Mouse (Mus musculus): Measurements from ENCODE around the gene Pam.

Pam gene

DNA sequence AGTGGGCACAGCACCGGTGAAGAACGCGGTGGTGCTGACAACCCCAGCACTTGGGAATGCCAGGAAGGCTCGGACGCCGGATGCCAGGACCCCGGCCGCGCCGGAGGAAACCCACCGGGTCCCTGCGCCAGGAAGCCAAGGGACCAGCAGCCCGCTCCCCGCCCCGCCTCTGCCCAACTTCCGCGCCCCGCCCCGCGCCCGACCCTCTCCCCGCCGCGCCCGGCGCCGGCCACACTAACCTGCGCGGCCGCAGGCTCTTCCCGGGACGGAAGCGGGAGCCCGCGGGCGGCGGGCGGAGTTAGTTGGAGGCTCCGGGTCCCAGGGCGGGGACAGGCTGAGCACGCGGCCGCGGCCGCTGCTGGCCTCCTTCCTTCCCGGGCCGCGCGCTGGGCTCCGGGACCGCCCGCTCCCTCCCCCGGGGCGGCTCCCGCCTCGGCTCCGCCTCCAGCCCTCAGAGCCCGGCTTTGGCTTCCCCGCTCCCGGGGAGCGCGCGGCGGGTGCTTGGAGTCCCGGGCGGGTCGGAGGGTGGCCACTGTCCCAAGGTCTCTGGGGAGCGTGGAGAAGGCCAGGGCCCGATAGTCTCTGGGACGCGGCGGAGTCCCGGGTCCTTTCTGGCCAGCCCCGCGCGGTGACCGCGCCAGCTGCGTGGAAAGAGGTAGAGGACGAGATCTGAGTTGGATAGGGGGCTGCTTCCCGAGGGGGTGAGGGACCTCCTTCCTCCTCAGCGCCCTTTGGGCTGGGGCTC is at the start of gene Pam:
TSS of gene Pam (minus strand) at position 401 of the 745 bp plus-strand sequence.
- DNase-seq (ENCODE audit: low read depth): peak; percentile 62

DNA sequence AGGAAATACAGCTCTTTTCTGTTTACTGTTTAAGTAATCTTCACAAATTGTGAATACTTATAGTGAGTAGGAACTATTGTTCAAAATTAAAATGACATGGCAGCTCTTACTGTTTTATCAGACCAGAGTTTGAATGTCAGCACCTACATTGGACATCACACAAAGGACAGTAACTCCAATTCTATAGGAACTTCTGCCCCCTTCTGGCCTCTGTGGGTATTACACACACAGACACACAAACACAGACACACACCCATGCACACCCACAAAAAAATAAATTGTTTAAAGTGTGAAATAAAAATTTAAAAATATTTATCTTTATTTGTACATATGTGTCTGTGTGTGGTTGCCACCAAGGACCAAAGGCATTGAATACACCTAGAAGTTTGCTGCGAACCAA is 49.4 kb upstream of the Pam start:
- DNase-seq (ENCODE audit: low read depth): peak; percentile 10

DNA sequence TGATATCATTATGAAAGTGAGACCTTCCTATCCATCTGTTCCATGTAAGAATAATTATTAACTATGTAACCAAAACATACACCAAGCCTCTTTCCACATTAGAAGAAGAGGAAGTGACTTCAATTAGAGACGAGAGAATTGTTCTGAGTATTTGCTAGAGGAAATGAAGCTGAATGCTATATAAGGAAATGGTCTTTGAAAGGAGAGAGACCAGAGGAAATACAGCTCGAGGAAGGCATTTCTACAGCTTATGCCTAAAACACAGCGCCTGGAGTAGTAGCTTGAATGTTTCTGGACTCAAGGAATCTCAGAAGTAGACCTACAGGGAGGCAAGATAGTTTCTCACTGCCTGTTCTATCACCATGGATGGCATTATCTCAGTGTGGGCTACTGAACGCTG is 35.8 kb upstream of the Pam start:
- peak; percentile 53 for DNase-seq (ENCODE audit: low read depth)

DNA sequence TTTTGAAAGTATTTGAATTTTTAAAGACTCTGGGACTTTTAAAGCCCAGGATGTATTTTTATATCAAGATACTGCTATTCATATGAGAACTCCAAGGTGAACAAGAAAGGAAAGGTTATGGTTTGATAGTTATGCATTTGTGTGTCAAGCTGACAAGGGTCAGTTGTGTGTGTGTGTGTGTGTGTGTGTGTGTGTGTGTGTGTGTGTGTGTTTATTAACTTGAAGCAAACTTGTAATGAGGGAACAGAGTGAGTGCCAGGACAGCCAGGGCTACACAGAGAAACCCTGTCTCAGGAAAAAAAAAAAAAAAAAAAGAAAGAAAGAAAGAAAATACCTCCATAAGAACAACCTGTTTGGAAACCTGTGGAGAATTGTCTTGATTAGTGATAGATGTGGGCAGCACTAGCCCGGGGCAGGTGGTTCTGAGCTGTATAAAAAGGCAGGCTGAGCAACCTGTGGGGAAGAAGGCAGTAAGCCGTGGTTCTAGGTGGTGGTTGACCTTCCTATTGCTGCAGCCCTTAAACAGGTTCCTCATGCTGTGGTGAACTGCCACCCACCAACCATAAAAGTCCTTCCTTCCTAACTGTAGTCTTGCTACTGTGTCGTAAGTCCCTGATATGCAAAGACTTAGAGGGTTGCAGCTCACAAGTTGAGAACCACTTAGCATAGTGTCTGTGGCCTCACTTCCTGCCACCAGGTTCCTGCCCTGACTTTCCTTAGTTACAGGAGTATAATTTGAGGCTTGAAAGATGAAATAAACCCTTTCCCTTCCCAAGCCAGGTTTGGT is 34.3 kb upstream of the Pam start:
- DNase-seq (ENCODE audit: low read depth): peak; percentile 59

DNA sequence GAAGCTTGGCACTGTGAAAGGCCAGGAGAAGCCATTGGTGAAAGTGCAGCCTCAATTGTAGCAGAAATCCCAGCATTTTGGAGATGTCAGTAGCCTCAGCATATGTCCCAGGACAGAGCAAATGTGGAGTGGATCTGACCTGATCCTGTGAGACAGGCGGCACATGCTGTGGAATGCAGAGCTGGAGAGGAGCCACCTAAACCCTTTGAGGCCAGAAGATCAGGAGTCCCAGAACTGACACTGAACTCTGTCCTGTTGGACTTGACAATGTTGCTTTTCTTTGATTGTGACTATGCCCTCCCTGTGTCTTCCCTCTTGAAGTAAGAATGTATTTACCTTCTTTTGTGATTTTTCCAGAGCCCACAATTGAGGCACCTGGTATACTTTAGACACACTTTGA is 33.7 kb upstream of the Pam start:
- DNase-seq (ENCODE audit: low read depth): no peak

DNA sequence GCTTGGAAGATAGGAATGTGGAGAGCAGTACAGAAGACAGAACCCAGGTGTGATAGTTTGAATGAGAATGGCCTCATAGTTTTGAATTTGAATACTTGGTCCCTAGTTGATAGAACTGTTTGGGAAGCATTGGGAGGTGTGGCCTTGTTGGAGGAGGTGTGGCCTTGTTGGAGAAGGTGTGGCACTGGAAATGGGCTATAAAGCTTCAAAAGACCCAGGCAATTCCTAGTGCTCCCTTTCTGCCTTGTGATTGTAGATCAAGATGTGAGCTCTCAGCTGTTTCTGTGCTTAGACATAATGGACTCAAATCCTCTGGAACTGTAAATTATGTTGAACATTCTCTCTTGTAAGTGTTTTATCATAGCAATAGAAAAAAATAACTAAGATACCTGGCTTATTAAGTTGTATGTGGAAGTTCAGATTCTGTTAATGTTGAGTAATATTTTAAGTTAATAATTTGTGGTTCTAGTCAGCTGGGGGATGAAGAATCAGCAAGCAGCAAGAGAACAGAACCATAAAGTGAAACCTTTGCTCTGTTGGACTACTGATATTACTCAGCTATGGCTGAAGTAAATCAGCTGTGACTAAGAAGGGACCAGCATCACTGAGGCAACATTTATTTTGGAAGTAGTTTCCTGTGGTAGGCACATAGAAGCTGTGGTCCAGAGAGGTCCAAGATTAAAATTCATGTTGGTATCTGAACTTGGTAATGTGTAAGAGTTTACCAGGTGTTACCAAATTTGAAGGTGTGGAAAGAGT is 33.1 kb upstream of the Pam start:
- no peak for DNase-seq (ENCODE audit: low read depth)

DNA sequence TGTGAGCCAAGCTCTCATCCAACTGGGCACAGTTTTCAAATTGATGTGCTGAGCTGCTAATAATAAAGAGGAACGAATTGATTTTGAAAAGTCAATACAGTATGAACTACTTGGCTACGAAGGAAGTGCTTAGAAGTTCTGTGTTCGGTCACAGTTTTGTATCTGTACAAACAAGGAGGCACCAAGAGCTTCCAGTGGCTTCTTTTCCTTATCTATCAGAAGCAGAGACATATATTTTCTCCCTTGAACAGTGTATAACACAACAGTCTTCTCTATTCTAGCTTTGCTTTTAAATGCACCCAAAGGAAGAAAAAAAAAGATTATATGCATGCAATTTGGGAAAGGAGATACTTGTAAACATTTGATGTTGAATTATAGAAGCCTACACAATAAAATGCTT is 30.8 kb upstream of the Pam start:
- no peak for DNase-seq (ENCODE audit: low read depth)

DNA sequence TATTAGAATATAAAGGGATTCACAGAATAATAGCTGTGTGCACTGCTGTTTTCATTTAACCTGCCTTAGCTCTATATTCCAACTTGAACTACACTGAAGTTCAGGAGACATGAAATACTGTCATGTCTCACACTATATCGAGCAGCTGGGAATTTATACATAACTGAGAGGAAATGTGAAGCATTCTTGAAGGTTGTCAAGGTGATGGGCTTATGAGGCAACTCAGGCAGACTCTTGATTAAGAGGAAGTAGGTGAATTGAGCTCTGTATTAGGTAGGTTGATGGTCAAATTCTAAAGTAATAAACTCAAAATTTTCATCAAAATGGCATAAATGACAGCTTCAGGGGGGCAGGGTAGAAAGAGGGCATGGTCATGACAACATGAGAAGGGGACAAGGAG is 29.3 kb upstream of the Pam start:
- DNase-seq (ENCODE audit: low read depth): no peak

DNA sequence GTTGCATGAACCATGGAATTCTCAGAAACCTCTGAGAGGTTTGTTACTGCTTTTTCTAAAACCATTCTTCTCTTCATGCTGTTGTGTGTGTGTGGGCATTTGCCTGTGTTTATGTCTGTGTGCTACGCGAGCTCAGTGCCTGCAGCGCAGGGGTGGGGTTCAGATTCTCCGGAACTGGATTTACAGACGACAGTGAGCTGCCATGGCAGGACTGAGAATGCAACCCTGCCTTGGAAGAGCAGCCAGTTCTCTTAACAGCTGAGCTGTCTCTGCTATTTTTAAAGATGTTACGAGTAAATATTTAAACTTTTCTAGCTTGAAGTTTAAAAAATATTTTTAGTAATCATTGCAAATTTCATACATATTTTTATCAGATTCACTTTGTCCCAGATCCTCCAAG is 24.1 kb upstream of the Pam start:
- no peak for DNase-seq (ENCODE audit: low read depth)

DNA sequence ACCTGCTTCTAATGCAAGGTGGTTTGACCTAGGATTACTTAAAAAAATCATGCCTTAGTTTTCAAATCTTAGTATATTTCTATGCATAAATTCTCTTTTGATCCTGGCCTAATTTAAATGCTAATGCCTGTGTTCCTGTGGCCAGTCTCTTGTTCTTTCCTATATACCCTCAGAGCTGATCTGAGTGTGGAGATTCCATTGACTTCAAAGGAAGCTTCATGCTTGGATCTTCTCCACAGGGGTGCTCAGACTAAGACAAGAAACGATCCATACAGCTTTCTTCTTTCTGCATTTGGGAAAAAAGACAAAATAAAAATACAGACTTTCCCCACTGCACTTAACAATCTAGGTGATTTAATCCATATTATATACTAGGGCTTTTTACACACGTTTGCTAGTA is 12.2 kb upstream of the Pam start:
- no peak for DNase-seq (ENCODE audit: low read depth)

DNA sequence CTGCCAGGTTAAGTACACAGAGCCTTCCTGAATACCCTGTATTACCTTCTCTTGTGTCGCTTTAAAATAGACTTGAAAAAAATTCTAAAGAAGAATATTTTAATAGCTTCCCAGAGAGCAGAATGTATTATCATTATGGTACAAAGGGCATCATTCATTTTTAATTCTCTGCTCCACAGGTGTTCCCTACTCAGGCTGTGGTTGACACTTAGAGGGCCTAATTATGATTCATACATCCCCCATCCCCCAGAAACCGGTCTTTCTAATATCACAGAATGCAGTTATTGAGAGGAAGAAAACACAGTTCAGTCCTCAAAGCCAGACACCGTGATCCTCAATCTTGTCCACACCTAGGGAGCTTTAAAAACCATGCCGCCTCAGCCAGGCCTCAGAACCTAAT is 4.0 kb upstream of the Pam start:
- DNase-seq (ENCODE audit: low read depth): no peak

DNA sequence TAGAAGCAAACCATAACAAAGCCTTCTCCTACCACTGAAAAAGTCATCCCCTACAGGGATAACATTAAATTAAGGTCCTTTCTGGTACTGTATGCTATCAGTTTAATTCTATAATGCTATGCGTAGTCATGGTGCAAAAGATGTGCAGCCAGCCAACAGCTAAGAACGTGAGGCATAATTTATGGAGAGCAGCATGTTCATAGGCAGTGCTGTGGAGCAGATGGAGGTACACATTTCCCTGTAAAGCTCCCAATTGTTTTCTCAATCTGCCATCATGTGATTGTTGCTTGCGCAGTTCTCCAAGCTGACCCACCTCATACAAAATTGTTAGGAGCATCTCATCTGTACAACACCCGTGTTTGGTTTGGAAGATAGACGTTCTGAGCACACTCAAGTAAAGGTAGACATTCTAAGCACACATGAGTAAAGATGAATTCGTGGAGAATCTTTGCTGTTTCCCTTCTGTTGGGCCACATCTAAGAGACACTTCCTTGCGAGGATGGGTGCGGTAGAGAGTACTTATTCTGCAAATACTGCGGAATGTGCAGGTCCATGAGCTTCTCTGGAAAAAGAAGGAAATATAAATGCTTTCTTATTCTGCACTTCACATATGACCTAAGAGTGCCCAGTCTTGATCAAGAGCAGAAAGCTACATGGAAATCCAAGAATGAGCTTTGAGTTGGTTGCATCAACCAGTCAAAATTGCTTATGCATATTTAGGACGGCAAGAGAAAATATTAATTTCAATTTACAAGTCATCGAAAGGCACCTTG is 2.7 kb upstream of the Pam start:
- no peak for DNase-seq (ENCODE audit: low read depth)

DNA sequence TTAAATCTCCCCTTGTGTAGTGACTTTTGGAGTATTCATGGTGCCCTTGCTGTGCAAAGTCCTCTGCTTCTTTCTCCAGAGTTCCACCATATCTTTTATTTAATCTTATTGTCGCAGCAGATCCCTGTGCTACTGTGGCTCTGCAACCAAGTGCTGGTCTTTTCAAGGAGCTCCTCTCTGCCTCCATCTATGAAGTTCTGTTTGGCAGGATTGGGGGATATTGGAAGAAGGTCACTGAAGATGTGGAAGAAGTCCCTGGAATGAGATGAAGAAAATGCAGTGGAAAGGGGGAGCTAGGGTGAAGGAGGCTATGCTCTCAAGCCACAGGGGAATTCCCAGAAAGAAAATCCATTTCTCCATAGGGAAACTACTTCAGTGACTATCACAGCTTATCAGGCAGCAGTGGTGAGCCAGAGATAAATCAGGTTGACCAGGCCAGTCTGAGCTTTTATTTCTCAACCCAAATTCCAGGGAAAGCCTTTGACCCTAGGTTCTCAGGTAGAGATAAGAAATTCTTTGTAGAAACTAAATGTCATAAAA is 1.0 kb upstream of the Pam start:
- no peak for DNase-seq (ENCODE audit: low read depth)

DNA sequence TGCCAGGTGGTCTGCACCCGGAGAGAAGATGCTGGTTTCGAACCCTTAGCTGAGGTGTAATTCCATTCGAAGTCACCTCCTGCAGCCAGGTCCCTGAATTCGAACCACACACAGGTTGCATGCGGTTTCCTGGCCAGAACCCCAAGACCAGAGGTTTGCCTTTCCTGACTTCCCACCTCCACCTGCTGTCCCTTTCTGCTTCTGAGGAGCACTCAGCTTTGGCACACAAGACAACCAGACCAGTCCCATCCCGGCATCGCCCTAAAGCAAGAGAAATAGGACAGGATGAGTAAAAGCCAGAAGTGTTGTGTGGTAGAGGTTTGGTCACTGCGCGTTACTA is 515 bp upstream of the Pam start:
- no peak for DNase-seq (ENCODE audit: low read depth)

DNA sequence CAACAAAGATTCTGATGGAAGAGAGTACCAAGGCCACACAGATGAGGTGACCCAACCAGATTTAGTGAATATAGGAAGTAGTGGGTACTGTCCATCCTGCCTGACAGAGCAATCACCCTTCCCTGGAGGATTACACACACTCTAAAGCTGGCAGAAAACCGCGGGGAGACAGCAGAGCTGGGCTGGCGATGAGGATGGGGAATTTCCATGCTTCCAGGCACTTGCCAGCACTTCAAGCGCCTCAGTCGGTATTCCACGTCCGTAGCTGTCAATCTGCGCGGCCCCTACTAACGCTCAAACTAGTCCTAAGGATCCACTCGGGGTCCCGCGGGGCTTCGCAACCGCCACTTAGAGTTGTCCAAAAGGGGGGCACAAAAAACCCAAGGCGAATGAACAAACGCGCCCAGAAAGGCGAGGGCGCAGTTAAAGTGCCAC is 618 bp downstream of the Pam start:
- DNase-seq (ENCODE audit: low read depth): no peak

DNA sequence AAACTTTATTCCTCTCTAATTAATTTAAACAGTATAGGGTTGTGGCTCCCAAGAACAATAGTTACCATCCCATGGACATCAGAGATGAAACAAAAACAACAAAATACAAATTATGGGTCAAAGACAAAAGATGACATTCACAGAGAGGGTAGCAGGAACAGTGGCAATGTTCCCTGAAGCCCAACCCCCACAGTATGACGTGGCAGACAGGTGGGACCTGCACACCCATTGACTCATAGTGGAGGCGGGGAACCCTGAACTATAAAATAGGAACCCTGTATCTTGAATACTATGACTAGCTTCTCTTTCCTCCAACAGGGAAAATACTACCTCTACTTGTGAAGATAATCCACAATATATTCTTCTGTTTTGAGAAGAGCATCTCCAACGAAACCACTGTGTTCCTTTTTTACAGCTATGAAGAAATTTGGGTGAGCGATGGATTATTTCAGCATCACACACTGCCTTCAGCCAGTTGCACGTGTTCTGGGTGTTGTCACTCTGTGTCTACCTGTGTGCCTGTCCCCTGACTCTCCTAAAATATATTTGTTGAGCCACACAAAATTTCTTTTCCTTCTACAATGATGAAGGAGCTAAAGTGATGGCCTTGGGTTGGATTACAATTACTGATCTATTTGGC is 6.0 kb downstream of the Pam start:
- DNase-seq (ENCODE audit: low read depth): no peak

DNA sequence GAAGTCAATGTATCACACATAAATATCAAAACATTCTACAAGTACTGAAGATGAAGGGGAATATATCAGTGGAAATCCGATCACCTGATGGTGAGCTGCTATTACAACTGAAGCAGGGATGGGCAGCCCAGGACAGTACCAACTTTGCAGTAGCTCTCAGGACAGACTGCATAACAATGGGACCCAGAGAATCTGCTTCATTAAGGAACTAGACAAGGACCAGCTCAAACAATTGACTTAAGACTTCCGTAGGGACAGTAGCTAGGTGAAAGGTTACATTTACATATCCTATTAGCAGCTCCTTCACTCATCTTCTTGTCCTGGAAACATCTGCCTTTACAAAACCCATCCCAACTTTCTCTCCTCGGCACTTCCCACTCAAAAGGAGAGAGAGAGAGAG is 9.0 kb downstream of the Pam start:
- no peak for DNase-seq (ENCODE audit: low read depth)

DNA sequence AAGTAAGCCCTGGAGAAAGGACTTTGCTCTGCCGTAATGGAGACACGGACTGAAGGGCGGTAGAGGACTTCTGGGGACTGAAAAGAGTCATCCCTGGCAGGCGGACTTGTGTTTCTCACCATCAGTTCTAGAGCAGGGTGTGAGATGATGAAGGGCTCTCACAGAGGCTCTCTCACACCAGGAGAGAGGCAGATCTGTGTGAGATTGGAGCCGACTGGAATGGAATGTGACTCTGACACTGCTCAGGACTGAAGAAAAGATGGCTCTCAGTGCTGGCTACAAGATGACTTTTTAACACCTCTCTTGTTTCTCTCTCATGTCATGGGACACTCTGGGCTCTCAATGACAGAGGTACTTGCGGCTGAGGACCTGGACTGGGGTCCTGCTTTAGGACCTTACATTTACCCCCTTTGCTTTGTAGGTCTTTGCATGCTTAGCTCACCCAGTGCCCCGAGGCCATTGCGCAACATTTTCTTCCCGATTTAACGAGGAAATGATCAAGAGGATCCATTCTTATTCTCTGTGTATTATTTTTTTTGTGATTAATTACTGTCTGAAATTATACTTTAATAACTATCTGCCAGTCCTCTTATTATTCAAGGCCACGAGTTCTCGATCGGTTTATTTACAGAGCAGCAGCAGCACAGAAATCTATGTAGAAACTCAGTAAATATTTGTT is 10.7 kb downstream of the Pam start:
- no peak for DNase-seq (ENCODE audit: low read depth)

DNA sequence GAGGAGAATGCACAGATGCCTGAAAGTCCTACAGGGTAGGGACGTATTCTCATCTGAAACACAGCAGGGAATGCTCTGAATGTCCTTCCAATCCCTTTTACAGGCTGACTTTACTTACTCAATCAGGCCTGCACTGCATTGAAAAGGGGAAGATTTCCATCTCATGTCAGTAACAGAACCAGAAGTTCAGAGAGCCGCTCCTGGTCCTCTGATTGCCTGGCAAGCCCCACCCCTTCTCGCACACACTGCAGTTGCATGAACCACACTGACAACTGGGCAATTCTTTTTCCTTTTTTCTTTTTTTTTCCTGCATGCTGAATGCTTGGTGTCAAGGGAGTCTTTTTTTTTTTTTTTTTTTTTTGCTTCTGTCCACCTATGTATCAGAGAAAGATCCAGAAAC is 11.9 kb downstream of the Pam start:
- DNase-seq (ENCODE audit: low read depth): no peak

DNA sequence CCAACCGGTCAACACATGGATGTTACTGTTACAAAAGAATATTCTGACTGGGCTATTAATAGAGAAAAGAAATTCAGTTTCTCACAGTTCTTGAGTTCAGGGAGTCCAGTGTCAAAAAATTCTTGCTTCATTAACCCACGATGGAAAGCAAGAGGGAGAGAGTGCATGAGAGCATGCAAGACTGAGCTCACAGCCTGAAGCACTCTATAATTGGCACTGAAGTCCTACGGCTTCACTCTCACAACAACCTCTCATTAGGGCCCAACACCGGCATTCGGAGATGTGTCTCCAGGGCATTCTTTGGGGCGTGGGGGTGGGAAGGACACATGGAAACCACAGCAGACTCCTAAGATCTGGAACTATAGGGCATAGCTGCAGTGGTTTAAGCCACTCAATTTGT is 12.5 kb downstream of the Pam start:
- no peak for DNase-seq (ENCODE audit: low read depth)

DNA sequence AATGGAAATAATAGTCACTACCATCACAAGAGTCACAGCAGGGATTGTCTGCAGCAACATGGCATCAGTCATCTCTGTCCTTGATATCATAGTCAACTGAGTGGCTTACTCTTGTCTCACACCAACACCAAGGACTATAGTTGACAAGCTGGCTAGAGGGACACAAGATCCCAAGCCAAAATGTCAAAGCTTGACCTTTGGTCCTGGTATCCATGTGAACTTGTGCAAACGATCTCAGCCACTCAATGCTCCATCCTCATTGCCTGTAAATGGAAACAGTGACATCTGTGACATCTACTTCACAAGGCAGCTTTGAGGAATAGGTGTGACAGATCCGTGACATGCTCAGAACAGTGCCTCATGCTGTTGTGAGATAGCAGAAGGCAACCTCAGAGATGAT is 15.0 kb downstream of the Pam start:
- no peak for DNase-seq (ENCODE audit: low read depth)
